Mouse (Mus musculus) hindlimb bud, embryonic 11.5 days (tissue): ENCODE data around the gene Prph2.

Source experiments
- DNase-seq: peaks from one replicate; pipeline ENCODE4 v3.0.0-alpha.2; 2012; ENCODE audit warnings: low read depth, low spot score; ENCODE audit errors: extremely low spot score

The Prph2 gene

GRCm38 (mm10) chr17:46910186-46910585, at the start of gene Prph2:
TSS of gene Prph2 (plus strand) at chr17:46910459.
- DNase-seq = no peak

GRCm38 (mm10) chr17:46864566-46865195, 45.6 kb upstream of the Prph2 start:
- DNase-seq = no peak

GRCm38 (mm10) chr17:46866836-46867235, 43.4 kb upstream of the Prph2 start:
- no peak for DNase-seq

- no peak for DNase-seq
Measured at GRCm38 (mm10) chr17:46870204-46870798, 40.0 kb upstream of the Prph2 start.

GRCm38 (mm10) chr17:46870913-46871312, 39.3 kb upstream of the Prph2 start:
- no peak for DNase-seq

GRCm38 (mm10) chr17:46872806-46873205, 37.5 kb upstream of the Prph2 start:
- no peak for DNase-seq

- DNase-seq = no peak
Measured at GRCm38 (mm10) chr17:46874133-46874532, 36.1 kb upstream of the Prph2 start.

GRCm38 (mm10) chr17:46875626-46876025, 34.6 kb upstream of the Prph2 start:
- DNase-seq = no peak

GRCm38 (mm10) chr17:46876371-46876950, 33.8 kb upstream of the Prph2 start:
- DNase-seq = no peak

GRCm38 (mm10) chr17:46877061-46877460, 33.2 kb upstream of the Prph2 start:
- no peak for DNase-seq

- DNase-seq = no peak
Measured at GRCm38 (mm10) chr17:46879841-46880311, 30.4 kb upstream of the Prph2 start.

- no peak for DNase-seq
Measured at GRCm38 (mm10) chr17:46880322-46880721, 29.9 kb upstream of the Prph2 start.

- DNase-seq = no peak
Measured at GRCm38 (mm10) chr17:46881728-46882127, 28.5 kb upstream of the Prph2 start.

GRCm38 (mm10) chr17:46883107-46883506, 27.2 kb upstream of the Prph2 start:
- no peak for DNase-seq

- no peak for DNase-seq
Measured at GRCm38 (mm10) chr17:46884766-46885165, 25.5 kb upstream of the Prph2 start.

- DNase-seq = no peak
Measured at GRCm38 (mm10) chr17:46885218-46885909, 24.9 kb upstream of the Prph2 start.

GRCm38 (mm10) chr17:46885910-46886643, 24.2 kb upstream of the Prph2 start:
- no peak for DNase-seq

GRCm38 (mm10) chr17:46888511-46889212, 21.6 kb upstream of the Prph2 start:
- DNase-seq = peak; percentile 47

GRCm38 (mm10) chr17:46889450-46890084, 20.7 kb upstream of the Prph2 start:
- no peak for DNase-seq
